Mouse (Mus musculus): ENCODE measurements at regions not wholly inside any gene's neighbourhood (a gene's known extent, or its start where the extent isn't known, plus 50 kb on each side); places are given as distances from the start of the nearest gene placed in this dataset.

GRCm38 (mm10) chr1:35774566-35774965 lies 293.6 kb upstream of the Hs6st1 start:
- DNase-seq (ENCODE audit: low spot score in 2 of 2) = no peak

GRCm38 (mm10) chr1:35782668-35783067 lies 285.5 kb upstream of the Hs6st1 start:
- no peak for DNase-seq (ENCODE audit: low spot score in 2 of 2)

- no peak for DNase-seq (ENCODE audit: low spot score in 2 of 2)
Observed at GRCm38 (mm10) chr1:35783427-35783826, 284.8 kb upstream of the Hs6st1 start.

GRCm38 (mm10) chr1:35786241-35786640 lies 282.0 kb upstream of the Hs6st1 start:
- no peak for DNase-seq (ENCODE audit: low spot score in 2 of 2)

- DNase-seq (ENCODE audit: low spot score in 2 of 2) = no peak
Observed at GRCm38 (mm10) chr1:35786668-35787213, 281.5 kb upstream of the Hs6st1 start.

- no peak for DNase-seq (ENCODE audit: low spot score in 2 of 2)
Observed at GRCm38 (mm10) chr1:35797064-35797463, 271.1 kb upstream of the Hs6st1 start.

- DNase-seq (ENCODE audit: low spot score in 2 of 2) = no peak
Observed at GRCm38 (mm10) chr1:35797526-35797925, 270.7 kb upstream of the Hs6st1 start.

- DNase-seq (ENCODE audit: low spot score in 2 of 2) = no peak
Observed at GRCm38 (mm10) chr1:35805546-35805945, 262.7 kb upstream of the Hs6st1 start.

- DNase-seq (ENCODE audit: low spot score in 2 of 2) = no peak
Observed at GRCm38 (mm10) chr1:35806329-35806728, 261.9 kb upstream of the Hs6st1 start.

- DNase-seq (ENCODE audit: low spot score in 2 of 2) = no peak
Observed at GRCm38 (mm10) chr1:35806731-35807130, 261.5 kb upstream of the Hs6st1 start.

- DNase-seq (ENCODE audit: low spot score in 2 of 2) = no peak
Observed at GRCm38 (mm10) chr1:35808894-35809293, 259.3 kb upstream of the Hs6st1 start.

GRCm38 (mm10) chr1:35809341-35809740 lies 258.9 kb upstream of the Hs6st1 start:
- DNase-seq (ENCODE audit: low spot score in 2 of 2) = no peak

- DNase-seq (ENCODE audit: low spot score in 2 of 2) = no peak
Observed at GRCm38 (mm10) chr1:35810571-35811342, 257.4 kb upstream of the Hs6st1 start.

- DNase-seq (ENCODE audit: low spot score in 2 of 2) = no peak
Observed at GRCm38 (mm10) chr1:35811380-35811779, 256.8 kb upstream of the Hs6st1 start.

- DNase-seq (ENCODE audit: low spot score in 2 of 2) = no peak
Observed at GRCm38 (mm10) chr1:35811795-35812194, 256.4 kb upstream of the Hs6st1 start.

GRCm38 (mm10) chr1:35813625-35814024 lies 254.6 kb upstream of the Hs6st1 start:
- no peak for DNase-seq (ENCODE audit: low spot score in 2 of 2)

GRCm38 (mm10) chr1:35814207-35814606 lies 254.0 kb upstream of the Hs6st1 start:
- no peak for DNase-seq (ENCODE audit: low spot score in 2 of 2)

- DNase-seq (ENCODE audit: low spot score in 2 of 2) = no peak
Observed at GRCm38 (mm10) chr1:35814751-35815150, 253.4 kb upstream of the Hs6st1 start.

GRCm38 (mm10) chr1:35821791-35822190 lies 246.4 kb upstream of the Hs6st1 start:
- no peak for DNase-seq (ENCODE audit: low spot score in 2 of 2)

GRCm38 (mm10) chr1:35822376-35823202 lies 245.6 kb upstream of the Hs6st1 start:
- DNase-seq (ENCODE audit: low spot score in 2 of 2) = no peak

- DNase-seq (ENCODE audit: low spot score in 2 of 2) = no peak
Observed at GRCm38 (mm10) chr1:35823496-35823895, 244.7 kb upstream of the Hs6st1 start.

Measured in layer of hippocampus, adult 18-20 months (tissue).